Mouse (Mus musculus) CH12.LX (cell line): ENCODE results near the gene Mrgprb3. TPM values are rescaled to one million over a fixed set of nuclear protein-coding genes. Genes with fewer than 3 reads are reported as not detected.

ENCODE experiments used
- DNase-seq: peaks from one replicate; pipeline ENCODE4 v3.0.0-alpha.2; 2013; ENCODE audit errors: extremely low read depth
- H3K27ac ChIP-seq: 2 replicates; pipeline ENCODE4 v1.5.1; 2012; ENCODE audit warnings: low read depth, mild to moderate bottlenecking, control low read depth, moderate library complexity; ENCODE audit not compliant: insufficient read depth
- H3K27me3 ChIP-seq: replicated peaks from 2 replicates; pipeline ENCODE3; 2012; ENCODE audit warnings: inconsistent platforms
- H3K36me3 ChIP-seq, 2 experiments: replicated peaks in 1 of 2; 2 replicates each; pipeline versions ENCODE3 to v1.6.1; 2012; ENCODE audit warnings: inconsistent platforms in 1 of 2, low read length in 1 of 2, mild to moderate bottlenecking in 1 of 2, mixed read lengths in 1 of 2, moderate library complexity in 1 of 2; ENCODE audit not compliant: control insufficient read depth in 1 of 2, insufficient read depth in 1 of 2
- H3K4me1 ChIP-seq, 2 experiments: 2 replicates each; pipeline ENCODE4 v1.6.1; 2012; ENCODE audit warnings: inconsistent platforms in 1 of 2, moderate library complexity in 1 of 2; ENCODE audit not compliant: insufficient read depth in 2 of 2, control insufficient read depth in 1 of 2
- H3K4me2 ChIP-seq: 2 replicates; pipeline ENCODE4 v1.6.1; 2012; ENCODE audit warnings: low read depth, mild to moderate bottlenecking, control low read depth; ENCODE audit not compliant: poor library complexity, insufficient read depth, severe bottlenecking
- H3K4me3 ChIP-seq, 3 experiments: fragments of 150-350 bp in 1 of 3; sonication (generic) in 1 of 3; replicated peaks in 1 of 3; 2 replicates each; pipeline versions ENCODE3 to v1.5.1; 2011 to 2012; ENCODE audit warnings: low read depth in 2 of 3, low read length in 2 of 3, mild to moderate bottlenecking in 2 of 3, moderate library complexity in 2 of 3, control low read depth in 1 of 3, improper control_type of control experiment in 1 of 3, inconsistent platforms in 1 of 3, mixed read lengths in 1 of 3; ENCODE audit not compliant: poor library complexity in 1 of 3
- H3K79me2 ChIP-seq: replicated peaks from 2 replicates; pipeline ENCODE4 v1.6.1; 2012; ENCODE audit warnings: mild to moderate bottlenecking, moderate library complexity; ENCODE audit not compliant: control insufficient read depth, poor library complexity, insufficient read depth, severe bottlenecking; ENCODE audit errors: extremely low read depth
- H3K9ac ChIP-seq: 2 replicates; pipeline ENCODE4 v1.6.1; 2012; ENCODE audit warnings: low read depth, mild to moderate bottlenecking, control low read depth, moderate library complexity; ENCODE audit not compliant: insufficient read depth
- H3K9me3 ChIP-seq: replicated peaks from 2 replicates; pipeline ENCODE3; 2012; ENCODE audit warnings: low read length, inconsistent platforms, mixed read lengths
- JUN ChIP-seq: IDR thresholded peaks from 2 replicates; pipeline ENCODE4 v1.6.1; 2011; ENCODE audit warnings: low read depth, mild to moderate bottlenecking, low read length, improper control_type of control experiment, moderate library complexity; ENCODE audit not compliant: insufficient read depth
- USF2 ChIP-seq: conservative IDR thresholded peaks from 2 replicates; pipeline ENCODE4 v1.6.1; 2011; ENCODE audit warnings: low read depth, low read length, improper control_type of control experiment
- dilution Hi-C: fragments of 300-500 bp; cut with MboI; formaldehyde crosslinking; loops from 2 replicates; pipeline ENCODE4 v1.14.3; 2020; ENCODE audit warnings: low sequenced_read_pairs; ENCODE audit not compliant: extremely low pct_unique_long_range_greater_than_20kb, extremely low pct_ligation_motif_present
- in situ Hi-C: fragments of 300-500 bp; cut with MboI; formaldehyde crosslinking; loops from 3 replicates; pipeline ENCODE4 v1.14.3; 2019; ENCODE audit warnings: low sequenced_read_pairs, low pct_ligation_motif_present, low pct_unique_long_range_greater_than_20kb, mixed read lengths
- polyA plus RNA-seq: library from polyadenylated mRNA; unstranded; fragments of >175 nt; gene quantifications from 2 replicates; pipeline ENCODE4 v1.2.1, GENCODE M21; 2012; ENCODE audit warnings: low read depth; ENCODE audit not compliant: insufficient read length
- total RNA-seq, 2 experiments: library from RNA; depleted of rRNA; stranded (reverse); fragments of 300-350 nt in 1 of 2; fragments of >200 nt in 1 of 2; gene quantifications; 2 replicates each; pipeline ENCODE4 v1.2.3; 2012 to 2014

Gene Mrgprb3
- total RNA-seq (2012; rRNA removed) (not detected in 2 replicates), total RNA-seq (2014; rRNA removed) (not detected in 2 replicates), polyA plus RNA-seq (not detected in 2 replicates)

DNA sequence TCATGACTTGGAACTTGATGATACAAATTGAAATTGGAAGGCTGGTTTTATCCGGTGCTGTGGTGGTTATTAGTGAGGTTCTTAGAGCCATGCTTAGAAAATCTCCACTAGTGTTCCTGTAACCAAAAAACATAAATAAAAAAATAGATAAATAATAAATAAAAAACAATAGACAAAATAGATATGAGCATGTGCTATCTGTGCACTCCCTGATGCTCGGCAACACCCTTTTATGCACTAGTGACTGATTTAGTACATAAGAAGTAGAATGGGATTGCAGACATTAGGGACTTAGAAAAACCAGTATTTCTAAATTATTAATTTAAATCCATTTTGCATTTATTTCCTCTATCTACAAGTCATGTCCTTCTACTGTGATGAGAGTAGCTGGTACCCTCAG is at the start of gene Mrgprb3:
TSS of gene Mrgprb3 (minus strand) at position 101 of the 400 bp plus-strand sequence.
- dilution Hi-C loops (no loop called here), in situ Hi-C loops (no loop called here)
- Histone ChIP-seq H3K4me1 (no peaks in the 10 kb centered on the region), H3K79me2 (no peaks in the 10 kb centered on the region), H3K36me3 (no peaks in the 10 kb centered on the region), H3K4me3 (no peak within 1 kb of the TSS), H3K9ac (no peak within 1 kb of the TSS), H3K4me2 (no peak within 1 kb of the TSS), H3K27me3 (peaks cover 23% of the 10 kb centered on the region), H3K27ac (no peak within 1 kb of the TSS), H3K9me3 (no peaks in the 10 kb centered on the region)
- TF ChIP-seq USF2: no peak
- TF ChIP-seq JUN: no peak
- no peak for DNase-seq

Other genes with a start within 250 kb of the Mrgprb3 start
- gene Mrgprb1, start 187.5 kb downstream of the Mrgprb3 start, total RNA-seq (2012; rRNA removed): not detected in 2 replicates
- gene Mrgprb1, start 187.5 kb downstream of the Mrgprb3 start, total RNA-seq (2014; rRNA removed): not detected in 2 replicates
- gene Mrgprb1, start 187.5 kb downstream of the Mrgprb3 start, polyA plus RNA-seq: not detected in 2 replicates
- gene Mrgprx2, start 144.5 kb downstream of the Mrgprb3 start, total RNA-seq (2012; rRNA removed): not detected in 2 replicates
- gene Mrgprx2, start 144.5 kb downstream of the Mrgprb3 start, total RNA-seq (2014; rRNA removed): not detected in 2 replicates
- gene Mrgprx2, start 144.5 kb downstream of the Mrgprb3 start, polyA plus RNA-seq: not detected in 2 replicates
- gene Mrgprb2, start 85.7 kb downstream of the Mrgprb3 start, total RNA-seq (2012; rRNA removed): not detected in 2 replicates
- not detected in 2 replicates for gene Mrgprb2, start 85.7 kb downstream of the Mrgprb3 start, total RNA-seq (2014; rRNA removed)
- not detected in 2 replicates for gene Mrgprb2, start 85.7 kb downstream of the Mrgprb3 start, polyA plus RNA-seq
- gene Zdhhc13, start 145.2 kb upstream of the Mrgprb3 start, total RNA-seq (2012; rRNA removed): 19.9 and 22.0 TPM in 2 replicates
- 74.3 and 76.8 TPM in 2 replicates for gene Zdhhc13, start 145.2 kb upstream of the Mrgprb3 start, total RNA-seq (2014; rRNA removed)
- 29.8 and 32.3 TPM in 2 replicates for gene Zdhhc13, start 145.2 kb upstream of the Mrgprb3 start, polyA plus RNA-seq
- gene Csrp3, start 204.2 kb upstream of the Mrgprb3 start, total RNA-seq (2012; rRNA removed): 1.4 and 1.7 TPM in 2 replicates
- 2.3 and 2.5 TPM in 2 replicates for gene Csrp3, start 204.2 kb upstream of the Mrgprb3 start, total RNA-seq (2014; rRNA removed)
- 0.29 TPM in 1 of 2 replicates, not detected in the other for gene Csrp3, start 204.2 kb upstream of the Mrgprb3 start, polyA plus RNA-seq
- gene E2f8, start 237.8 kb upstream of the Mrgprb3 start, total RNA-seq (2012; rRNA removed): 3.8 and 5.3 TPM in 2 replicates
- 2.4 and 2.6 TPM in 2 replicates for gene E2f8, start 237.8 kb upstream of the Mrgprb3 start, total RNA-seq (2014; rRNA removed)
- 14.1 and 17.1 TPM in 2 replicates for gene E2f8, start 237.8 kb upstream of the Mrgprb3 start, polyA plus RNA-seq